Mouse (Mus musculus) skeletal muscle tissue, adult 2 months (tissue): ENCODE measurements at regions not wholly inside any gene's neighbourhood (a gene's known extent, or its start where the extent isn't known, plus 50 kb on each side); places are given as distances from the start of the nearest gene placed in this dataset.
A peak's percentile ranks its signal among the peaks of the same experiment; 100 is the strongest.

Experiments used
- DNase-seq: peaks from one replicate; pipeline ENCODE4 v3.0.0-alpha.2; 2012; ENCODE audit warnings: low read depth, low spot score

DNA sequence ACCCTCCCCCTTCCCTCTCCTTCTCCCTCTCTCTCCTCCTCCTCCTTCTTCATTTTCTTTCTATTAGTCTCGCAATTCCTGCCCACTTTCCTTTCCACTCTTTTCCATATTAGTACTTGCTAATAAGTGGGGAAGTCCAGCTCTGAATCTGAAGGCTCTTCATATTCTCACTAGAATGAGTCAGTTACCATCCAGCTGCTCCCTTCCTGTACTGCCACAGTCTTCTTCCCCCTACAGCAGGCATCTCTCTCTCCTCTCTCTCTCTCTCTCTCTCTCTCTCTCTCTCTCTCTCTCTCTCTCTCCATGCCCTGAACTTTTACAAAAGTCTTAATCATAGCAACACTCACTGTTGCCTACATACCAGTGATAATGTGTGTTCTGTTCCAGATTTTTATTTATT is 226.6 kb upstream of the Pter start:
- no peak for DNase-seq

DNA sequence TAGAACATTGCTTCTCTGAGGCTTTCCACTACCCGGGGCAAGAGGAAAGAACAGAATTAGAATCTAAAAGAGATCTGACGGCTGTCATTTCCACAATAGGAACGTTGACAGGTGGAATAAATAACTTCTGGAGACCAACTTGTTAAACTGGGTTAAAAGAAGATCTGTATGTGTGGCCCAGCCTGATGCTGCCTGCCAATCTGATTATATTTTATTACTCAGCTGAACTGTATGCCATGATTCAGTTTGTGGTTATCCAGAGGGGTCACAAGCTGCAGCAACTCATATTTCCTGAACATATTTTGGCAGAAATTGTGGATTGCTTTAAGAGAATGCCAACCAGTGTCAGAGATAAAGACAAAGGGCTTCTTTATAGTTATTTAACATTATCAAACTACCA is 224.5 kb upstream of the Pter start:
- DNase-seq = no peak

DNA sequence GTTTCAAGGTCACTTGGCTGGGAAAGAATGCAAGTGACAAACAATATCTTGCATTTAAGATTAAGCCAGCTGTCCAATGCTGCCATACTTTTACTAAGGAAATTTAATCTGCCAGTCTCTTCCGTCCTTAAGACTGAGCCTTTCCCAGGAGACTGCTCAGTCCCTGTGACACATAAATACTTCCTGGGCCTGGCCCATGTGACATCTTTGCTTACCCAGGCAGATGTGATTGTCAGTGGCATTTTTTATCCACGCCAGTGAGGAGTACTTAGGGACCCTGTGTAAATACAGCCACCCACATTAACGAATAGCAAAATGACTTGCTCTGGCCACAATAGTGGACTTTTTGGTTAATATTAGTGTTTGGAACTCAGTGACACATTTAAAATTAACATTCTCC is 216.3 kb upstream of the Pter start:
- DNase-seq = no peak

DNA sequence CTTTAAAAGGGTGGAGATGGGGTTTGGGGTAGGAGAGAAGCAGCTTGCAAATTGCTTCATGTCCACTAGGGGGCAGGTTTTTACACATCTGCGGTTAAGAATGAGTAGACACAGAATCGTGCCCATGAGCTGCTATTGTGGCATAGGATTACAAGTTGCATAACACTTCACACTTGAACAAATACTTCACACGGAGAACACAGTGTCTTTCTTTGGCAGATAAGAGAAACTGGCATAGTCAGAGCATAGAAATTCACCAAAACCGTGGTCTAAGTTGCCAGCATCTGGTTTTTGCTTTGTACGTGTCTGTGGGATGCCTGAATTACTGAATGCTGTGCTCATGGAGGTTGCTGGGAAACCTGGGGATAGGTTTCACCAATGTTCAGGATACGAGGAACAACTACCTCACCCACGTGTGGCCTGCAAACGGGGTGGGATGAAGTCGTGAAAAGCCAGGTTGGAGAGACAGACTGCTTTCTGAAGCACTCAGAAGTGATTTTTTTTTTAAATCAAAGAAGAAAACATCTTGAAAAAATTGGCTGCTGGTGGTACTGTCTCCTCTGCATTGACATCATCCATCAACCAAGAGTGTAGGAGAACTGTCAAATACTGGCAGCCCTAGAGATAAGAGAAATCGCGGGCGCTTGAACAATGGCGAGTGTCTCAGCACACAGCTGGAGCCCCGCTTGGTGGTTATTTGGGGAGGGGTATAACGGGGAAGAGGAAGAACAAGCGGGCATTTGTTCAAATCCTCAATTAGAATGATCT is 214.5 kb upstream of the Pter start:
- peak; percentile 65 for DNase-seq

DNA sequence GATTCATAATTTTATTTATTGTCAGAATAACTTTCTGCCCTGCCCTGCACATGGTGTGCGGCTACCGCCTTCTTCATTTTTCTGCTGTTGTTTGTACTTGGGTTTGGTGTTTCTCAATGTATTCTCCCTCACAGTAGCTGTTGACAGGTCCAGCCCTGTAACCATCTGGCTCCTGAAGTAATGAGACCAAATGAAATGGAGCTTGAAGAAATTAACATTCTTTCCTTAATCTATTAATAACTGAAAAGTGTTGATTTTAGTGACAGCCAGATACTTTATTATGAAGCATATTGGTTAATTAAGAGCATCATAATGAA is 214.0 kb upstream of the Pter start:
- DNase-seq = no peak

DNA sequence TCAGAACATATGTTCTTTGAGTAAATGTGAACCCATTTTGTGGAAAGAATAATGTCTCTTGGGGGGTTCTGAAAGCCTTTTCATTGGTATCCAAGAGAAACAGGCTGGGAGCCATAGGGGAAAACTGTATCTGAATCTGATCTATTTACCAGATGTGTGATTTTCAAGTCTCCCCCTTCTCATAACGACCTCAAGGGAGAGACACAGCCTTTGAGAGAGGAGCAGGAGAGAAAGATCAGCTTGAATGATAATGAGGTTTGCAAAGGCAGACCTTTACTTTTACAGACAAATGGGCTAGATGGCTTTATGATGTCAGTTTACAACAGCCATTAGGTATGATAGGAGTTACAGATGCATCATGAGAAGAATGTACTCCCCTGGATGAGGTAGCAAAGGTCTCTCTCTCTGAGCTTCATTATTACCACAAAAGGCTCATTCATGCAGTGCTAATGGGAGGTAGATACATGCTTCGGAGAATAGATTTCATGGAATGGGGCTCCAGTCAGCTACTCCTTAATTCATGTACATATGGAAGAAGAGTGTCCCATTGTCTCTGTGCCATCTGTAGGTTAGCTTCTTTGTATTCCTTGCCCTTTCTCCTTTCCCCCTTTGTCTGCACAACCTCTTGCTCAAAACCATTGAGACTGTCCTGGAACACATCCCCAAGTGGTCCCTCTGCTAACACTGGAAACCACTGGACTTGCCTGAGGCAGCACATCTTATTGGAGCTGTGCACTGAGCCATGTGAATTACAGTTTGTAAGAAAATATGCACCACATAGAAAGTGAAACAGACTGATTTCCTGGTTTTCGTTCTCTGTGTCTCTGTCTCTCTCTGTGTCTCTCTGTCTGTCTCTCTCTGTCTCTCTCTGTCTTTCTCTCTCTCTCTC is 207.5 kb upstream of the Pter start:
- peak; percentile 24 for DNase-seq

DNA sequence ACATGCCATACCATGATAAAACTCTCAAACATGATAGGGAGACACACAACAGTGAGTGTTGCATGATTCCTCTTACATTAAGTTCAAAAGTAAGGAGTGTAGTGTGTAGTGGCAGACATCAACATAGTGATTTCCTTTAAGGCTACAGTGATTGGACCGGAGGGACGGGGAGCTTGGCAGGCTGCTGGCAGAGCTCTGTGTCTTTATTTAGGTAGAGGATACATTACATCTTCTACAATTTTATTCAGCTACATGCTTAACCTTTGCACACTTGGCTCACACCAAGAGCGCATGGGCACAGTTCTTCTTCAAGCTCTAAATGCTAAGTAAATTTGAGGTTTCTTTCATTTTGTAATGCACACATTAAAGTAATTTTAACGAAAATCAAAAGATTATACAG is 194.6 kb upstream of the Pter start:
- peak; percentile 59 for DNase-seq

DNA sequence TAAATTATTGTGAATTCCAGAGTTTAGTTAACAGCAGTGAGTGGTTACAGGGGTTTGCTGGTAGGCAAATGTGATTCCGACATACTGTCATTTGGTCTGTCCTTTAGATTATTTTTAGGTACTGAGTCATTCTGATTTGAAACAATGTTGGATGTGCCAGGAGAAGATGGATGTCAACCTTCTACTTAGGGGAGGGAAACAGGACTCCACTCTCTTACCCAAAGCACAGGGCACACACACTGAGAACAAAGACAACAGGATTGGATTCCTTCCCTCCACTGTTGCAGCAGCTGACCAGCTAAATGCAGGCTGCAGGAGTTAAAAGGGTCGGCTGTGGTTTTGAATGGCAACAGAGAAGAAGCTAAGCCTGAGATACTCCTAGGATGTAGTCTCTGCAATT is 186.7 kb upstream of the Pter start:
- no peak for DNase-seq

DNA sequence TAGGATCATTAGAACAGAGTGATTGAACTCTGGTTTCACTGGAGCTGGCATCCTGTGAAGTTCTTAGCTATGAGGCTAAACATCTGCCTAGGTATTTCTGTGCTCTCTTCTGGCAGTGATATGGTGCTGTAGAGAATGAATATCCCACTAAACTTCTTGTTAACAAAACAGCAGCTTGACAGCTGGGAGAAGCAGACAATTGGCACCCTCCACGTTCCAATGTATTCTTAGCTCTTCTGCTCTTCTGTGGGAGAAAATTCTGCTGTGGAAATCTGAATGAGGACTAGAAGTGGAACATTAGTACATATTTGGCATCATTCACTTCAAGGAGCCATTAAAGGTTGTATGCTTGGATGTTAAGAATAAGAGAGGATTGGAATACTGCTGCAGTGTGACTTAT is 177.0 kb upstream of the Pter start:
- no peak for DNase-seq

DNA sequence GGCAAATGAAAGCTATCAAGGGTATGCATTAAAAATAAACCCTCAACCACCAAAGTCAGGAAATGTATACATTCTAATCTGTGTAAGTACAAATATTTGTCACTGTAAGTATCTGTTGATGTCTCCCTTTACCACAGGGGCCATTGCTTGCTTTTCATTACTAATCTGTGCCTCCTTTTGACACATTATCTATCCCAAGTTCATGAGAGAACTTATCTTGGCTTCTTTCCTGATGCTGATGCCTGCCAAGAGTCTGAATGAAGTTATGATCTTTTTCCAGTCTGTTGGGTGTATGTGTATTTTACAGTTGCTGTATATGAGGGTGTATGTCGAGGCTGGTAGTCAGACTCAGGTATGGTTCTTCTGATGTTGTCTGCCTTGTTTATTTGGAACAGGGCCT is 165.0 kb upstream of the Pter start:
- no peak for DNase-seq

DNA sequence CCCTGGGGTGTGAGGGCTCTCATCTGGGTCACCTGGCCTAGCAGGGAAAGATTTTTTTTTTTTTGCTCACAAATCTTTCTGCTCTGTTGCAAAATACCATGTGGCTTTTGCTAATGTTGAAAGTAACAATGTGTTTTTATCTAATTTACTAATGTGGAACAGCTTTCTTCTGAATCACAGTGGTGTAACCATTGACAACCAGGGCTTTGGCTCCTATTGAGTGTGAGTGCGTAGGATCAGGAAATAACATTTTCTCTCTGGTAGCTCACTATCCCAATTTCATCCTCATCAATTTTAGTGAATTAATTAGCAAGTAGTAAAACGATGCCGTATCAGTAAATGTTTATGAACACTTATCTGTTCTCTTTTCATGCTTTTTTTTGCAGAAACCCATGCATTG is 163.9 kb upstream of the Pter start:
- peak; percentile 6 for DNase-seq

DNA sequence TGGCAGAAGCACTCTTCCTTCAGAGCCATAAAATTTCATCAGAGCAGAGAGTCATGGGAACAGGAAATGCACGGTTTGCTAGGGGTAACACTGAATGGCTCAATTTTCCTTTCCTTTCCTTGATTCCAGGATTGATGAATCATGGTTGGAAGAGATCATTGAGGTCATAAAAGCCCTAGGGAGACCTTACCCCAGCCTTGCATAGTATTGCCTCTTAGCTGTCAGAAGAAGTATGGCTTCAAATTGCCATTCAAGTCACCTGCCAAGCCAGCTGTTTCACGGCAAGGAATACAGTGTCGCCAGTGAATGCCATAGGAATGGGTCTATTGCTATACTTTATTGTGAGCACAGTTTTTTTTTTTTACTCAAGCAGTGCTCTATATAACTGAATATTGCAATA is 162.4 kb upstream of the Pter start:
- peak; percentile 18 for DNase-seq

DNA sequence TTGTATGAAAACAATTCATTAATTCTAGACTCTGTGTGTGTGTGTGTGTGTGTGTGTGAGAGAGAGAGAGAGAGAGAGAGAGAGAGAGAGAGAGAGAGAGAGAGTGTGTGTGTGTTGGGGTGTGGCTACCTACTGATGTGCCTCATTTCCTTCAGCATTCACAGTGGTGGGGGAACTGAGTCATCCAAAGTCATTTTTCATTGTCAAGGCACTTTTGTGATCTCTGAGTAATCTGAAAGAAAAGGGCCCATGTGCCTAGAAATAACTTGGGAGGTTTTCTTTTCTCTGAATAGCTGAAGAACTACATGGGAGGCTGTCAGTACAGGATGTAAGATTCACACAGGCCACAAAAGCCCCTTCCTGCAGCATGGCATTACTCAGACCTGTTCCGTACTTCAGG is 159.3 kb upstream of the Pter start:
- no peak for DNase-seq

DNA sequence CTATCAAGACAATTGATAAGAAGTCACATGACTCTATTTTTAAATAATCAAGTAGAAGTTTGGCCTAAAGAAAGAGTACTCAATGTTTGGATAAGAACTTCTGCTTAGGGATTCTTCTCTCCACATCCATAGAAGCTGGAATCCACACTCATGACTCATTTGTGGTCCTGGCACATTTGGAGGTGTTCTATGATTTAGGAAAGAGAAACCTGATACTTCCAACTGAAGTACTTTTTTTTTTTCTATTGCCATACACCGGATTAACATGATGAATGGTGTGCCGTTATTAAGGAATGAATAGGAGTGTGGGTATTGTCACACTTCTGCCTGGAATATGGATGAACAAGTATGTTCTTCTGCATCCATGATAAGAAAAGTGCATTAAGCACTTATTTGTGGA is 158.5 kb upstream of the Pter start:
- no peak for DNase-seq

DNA sequence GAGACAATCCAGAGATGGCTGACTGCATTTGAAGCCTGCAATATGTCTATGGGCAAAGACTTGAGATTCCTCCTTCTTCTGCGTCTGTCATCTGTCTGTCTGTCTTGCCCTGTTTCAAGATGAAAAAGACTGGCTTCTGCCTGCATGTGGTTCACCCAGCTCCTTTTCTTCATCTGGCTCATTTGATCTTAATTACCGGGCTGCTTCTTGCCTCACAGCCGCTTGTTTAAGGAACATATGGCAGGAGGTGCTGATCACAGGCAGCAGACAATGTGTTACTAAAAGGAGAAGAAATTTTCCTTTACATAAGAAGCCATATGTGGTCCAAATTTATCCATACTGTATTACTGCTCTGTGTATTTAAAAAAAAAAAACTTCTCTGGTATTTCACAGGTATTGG is 147.0 kb upstream of the Pter start:
- DNase-seq = no peak

DNA sequence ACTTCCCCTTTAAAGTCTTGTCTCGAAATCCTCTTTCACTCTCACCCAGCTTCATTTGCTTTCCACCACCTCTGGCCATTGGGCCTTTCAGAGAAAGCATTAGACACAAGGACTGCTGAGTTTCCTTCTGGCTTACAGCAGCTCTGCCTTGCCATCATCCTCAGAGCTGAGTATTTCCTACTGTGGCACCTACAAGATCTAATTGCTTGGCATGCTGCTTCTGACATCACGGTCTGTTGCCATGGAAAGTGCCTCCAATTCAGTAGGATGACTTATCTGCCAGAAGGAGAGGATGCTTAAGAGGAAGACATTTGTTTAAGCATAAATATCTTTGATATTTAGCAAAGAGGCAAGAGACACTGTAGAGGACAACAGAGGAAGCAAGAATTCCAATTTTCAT is 146.1 kb upstream of the Pter start:
- no peak for DNase-seq

DNA sequence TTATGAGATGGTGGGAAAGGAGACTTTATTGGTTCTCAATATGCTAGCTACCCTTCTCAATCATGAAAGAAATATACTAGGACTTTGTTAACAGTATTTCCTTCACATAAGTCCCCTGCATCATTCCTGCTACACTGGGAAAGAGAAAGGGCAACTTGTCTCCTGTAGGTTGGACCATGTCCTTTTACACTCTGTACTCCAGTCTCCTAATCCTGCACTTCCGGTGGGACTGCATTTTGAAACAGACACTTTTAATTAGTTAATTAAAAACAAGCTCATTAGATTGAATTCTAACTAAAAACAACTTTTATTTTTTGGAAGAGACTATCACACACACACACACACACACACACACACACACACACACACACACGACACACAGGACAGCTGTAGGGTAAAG is 131.2 kb upstream of the Pter start:
- no peak for DNase-seq

DNA sequence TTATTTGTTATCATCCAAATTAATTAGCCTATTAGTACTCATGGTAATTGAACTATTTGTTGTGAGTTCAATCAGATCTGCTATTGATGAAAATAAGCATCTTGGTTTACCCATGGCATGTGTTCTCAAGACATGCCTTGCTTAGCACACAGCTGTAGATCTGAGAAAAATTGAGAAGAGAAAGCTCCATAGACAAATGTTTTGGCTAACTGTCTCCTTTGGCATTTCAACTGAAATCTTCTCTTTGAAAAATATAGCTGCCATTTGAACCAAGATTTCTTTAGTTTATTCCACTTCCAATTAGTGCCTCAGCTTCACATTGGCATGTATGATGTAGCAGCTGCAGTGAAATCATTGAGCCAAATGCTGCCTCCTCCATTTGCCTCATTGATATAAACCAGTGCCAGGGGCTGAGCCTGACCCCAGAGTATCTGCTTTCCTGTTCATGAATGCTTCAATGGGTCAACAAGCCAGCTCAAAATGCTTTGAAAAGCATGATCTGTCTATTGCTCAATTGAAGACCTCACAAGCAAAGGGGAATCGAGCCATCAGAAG is 126.1 kb upstream of the Pter start:
- no peak for DNase-seq

DNA sequence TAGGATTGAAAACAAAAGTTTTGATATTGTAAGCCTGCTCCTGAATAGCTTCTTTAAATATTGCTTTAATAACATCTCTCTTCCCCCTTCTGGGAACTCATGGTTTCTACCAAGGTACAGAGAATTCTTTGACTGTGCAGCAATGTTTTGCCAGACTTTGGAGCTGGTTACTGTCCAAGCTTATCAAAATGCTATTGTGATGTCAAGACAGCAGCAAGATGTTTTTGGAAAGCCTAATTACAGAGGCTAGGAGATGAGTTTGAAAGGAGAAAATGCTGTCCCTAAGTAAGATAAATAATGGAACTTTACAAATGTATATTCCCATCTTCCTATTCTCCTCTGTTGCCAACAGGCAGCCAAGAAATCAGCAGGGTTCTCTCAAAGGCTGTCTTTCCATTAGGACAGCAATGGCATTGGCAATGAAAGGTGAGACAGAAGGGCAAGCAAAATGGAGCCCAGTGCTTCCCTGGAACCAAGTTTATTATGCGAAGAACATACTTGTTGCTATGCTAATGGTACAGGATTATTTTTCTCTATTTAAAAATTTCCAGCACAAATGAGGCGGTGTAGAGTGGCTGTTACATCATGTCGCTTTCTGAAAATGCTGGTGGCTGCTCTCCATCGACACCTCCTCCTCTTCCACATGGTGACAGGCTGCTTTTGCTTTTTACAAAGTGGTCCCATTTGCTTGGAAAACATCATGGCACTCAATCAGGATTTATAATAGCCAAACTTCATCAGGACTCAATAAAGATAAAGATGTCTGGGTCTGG is 124.5 kb upstream of the Pter start:
- no peak for DNase-seq

DNA sequence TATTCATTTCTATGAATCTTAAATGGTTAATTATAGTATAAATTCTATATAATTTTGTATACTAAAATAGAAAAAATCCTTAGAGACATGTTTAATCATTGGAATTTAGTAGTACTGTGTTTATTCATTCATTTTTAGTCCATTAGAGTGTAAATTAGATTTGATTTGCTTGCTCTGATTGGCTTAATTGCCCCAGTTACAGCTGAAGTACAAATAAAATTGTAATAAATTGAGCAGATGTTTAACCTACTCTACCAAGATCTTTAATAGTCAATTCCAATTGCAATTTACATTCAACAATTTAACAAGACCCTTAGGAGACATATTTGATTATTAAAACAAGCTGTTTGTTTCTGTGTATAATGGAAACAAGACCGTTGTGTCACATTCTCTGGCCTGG is 121.2 kb upstream of the Pter start:
- DNase-seq = no peak

DNA sequence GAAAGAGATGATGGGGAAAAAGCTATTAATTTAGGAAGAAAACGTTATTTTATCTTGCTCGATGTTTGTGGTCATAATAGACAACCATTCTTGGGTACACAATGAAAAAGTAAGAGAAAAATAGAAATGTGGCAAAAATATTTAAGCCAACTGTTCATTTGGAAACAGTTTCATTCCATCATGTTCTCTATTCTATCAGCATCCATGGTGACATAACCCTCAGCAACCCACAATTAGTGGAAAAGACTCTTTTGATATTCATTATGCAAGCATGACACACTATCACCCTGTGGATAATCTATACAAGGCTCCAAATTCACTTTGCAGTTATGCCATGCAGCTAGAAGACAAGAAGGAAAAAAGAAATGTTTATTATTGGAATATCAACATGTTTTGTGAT is 118.7 kb upstream of the Pter start:
- DNase-seq = no peak

DNA sequence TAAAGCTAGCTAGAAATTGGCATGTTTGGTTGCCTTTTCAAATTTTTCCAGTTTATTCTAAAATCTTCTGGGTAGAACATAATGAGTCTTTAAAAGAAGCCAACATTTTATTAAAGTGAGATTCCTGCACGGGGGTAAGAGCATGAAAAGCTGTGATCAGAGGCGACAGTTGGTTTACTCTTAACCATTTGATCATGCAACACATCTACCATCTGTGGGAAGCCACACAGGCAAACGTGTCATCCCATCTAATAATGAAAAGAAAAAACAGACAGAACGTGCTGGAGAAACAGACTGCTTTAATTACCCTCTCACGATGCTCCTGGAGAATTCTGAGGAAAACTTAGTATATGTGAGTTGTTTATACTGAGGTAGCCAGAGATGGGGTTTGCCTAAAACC is 115.4 kb upstream of the Pter start:
- DNase-seq = no peak
